Mouse (Mus musculus): ENCODE data around the gene Foxg1. TPM values are rescaled to one million over a fixed set of nuclear protein-coding genes. Genes with fewer than 3 reads are reported as not detected.

Gene Foxg1
- polyA plus RNA-seq, 1 experiment from 2014 or later = not detected

DNA sequence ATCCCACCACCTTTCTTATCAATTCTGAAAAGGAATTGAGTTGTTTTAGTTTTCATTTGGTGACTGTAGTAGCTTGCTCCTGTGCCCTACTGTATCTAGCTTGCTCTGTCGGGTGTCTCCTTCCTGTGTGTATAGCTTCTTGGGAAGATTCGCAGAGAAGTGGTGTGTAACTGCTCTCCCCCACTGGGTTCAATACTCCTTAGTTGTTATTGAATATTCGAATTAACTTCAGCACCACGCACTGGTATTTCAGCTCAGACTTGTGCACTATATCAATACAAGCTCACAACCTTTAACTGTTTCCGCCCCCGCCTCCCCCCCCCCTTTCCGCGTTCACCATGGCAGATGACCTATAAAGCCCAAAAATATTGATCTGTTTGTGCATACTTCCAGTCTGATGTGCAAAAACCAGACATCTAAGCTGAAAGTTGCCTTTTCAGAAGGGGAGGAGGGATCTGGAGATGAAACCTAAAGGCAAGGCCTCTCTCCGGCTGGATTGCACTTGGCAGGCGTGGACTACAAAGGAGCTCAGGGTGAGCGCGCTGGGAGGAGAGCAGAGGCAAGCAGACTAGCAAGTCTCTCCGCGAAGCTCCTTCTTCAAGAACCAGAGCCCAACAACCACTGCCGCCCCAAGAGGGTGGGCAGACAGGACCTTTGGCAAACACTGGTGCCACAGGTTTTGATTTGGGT lies 5.0 kb upstream of the Foxg1 start:
- ATAC-seq (no peak), DNase-seq (ENCODE audit: low read depth, low spot score) (no peak)
- CTCF ChIA-PET = no interaction called here
- H3K27me3 ChIP-seq = peaks cover 59% of the 10 kb centered on the region
- POLR2A ChIA-PET = no interaction called here
- in situ Hi-C loops (cut with MboI; ENCODE audit: low pct_unique_long_range_greater_than_20kb) = loop anchor here (25.0 kb wide), 1 partner anchor 910 kb away; no protein-coding TSS in a partner anchor
- no peak for TF ChIP-seq CTCF (IDR thresholded peaks at IDR 0.05)

GRCm38 (mm10) chr12:49378920-49379319 lies 3.5 kb upstream of the Foxg1 start:
- ChIA-PET POLR2A (no interaction called here), CTCF (no interaction called here)
- in situ Hi-C loops (cut with MboI; ENCODE audit: low pct_unique_long_range_greater_than_20kb) = loop anchor here (25.0 kb wide), 1 partner anchor 908 kb away; no protein-coding TSS in a partner anchor
- DNase-seq (ENCODE audit: low read depth, low spot score) = no peak
- TF ChIP-seq CTCF (IDR thresholded peaks at IDR 0.05) = no peak
- no peak for ATAC-seq
- peaks cover 62% of the 10 kb centered on the region for H3K27me3 ChIP-seq

GRCm38 (mm10) chr12:49379446-49379845 lies 3.0 kb upstream of the Foxg1 start:
- no peak for DNase-seq (ENCODE audit: low read depth, low spot score)
- in situ Hi-C loops (cut with MboI; ENCODE audit: low pct_unique_long_range_greater_than_20kb) = loop anchor here (25.0 kb wide), 1 partner anchor 908 kb away; no protein-coding TSS in a partner anchor
- no peak for TF ChIP-seq CTCF (IDR thresholded peaks at IDR 0.05)
- ChIA-PET CTCF (no interaction called here), POLR2A (no interaction called here)
- no peak for ATAC-seq
- peaks cover 62% of the 10 kb centered on the region for H3K27me3 ChIP-seq

DNA sequence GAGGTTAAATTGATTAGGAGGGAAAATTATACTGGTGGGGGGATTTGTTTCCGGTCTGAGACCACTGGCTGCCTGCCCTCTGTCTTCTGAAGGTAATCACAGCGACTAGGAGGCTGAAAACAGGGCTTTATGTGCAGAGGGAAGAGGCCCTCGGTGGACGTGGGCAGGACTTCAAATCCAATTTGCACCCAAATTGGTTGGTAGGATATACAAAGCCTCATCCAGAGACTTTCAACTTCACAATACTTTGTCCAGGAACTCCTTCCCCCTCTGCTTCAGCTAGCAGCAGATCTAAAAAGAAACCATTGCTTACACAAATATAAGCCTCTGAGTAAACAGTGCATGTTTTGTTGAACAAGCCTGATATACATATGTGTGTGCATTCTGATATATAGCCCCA lies 2.0 kb upstream of the Foxg1 start:
- H3K27me3 ChIP-seq = peaks cover 63% of the 10 kb centered on the region
- ChIA-PET CTCF (interaction anchor here (0.7 kb wide), 1 partner anchor 1624 kb away, joined by 3 read pairs; no protein-coding TSS in a partner anchor), POLR2A (no interaction called here)
- DNase-seq (ENCODE audit: low read depth, low spot score) (no peak), ATAC-seq (no peak)
- TF ChIP-seq CTCF (IDR thresholded peaks at IDR 0.05) = no peak
- in situ Hi-C loops (cut with MboI; ENCODE audit: low pct_unique_long_range_greater_than_20kb) = loop anchor here (5.0 to 25.0 kb wide), 2 partner anchors 907 to 1562 kb away; no protein-coding TSS in a partner anchor

DNA sequence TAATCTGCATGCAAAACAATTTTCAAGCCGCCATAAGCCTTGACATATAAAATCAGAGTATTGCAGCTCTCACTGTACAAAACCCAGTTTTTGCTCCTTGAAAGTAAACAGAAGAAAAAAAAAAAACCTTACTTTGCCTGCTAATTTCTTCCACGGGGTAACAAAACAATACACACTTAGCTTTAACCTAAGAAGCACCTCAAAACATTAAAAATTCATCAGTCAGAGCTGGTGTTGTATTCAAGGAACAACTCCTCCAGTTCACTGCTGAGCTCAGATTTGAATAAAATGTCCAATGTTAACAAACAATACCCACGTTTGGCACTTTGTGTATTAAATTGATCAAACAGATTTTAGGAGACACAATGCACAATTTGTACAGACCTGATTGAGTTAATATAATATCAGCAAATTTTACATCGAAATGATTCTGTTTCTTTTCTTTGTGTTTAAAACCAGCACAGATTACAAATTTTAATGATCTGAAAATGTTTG lies 1.4 kb upstream of the Foxg1 start:
- CTCF ChIA-PET = interaction anchor here (0.7 kb wide), 1 partner anchor 1624 kb away, joined by 3 read pairs; no protein-coding TSS in a partner anchor
- ATAC-seq (no peak), DNase-seq (ENCODE audit: low read depth, low spot score) (no peak)
- no peak for TF ChIP-seq CTCF (IDR thresholded peaks at IDR 0.05)
- POLR2A ChIA-PET = no interaction called here
- in situ Hi-C loops (cut with MboI; ENCODE audit: low pct_unique_long_range_greater_than_20kb) = loop anchor here (5.0 to 25.0 kb wide), 2 partner anchors 906 to 1561 kb away; no protein-coding TSS in a partner anchor
- peaks cover 63% of the 10 kb centered on the region for H3K27me3 ChIP-seq

- POLR2A ChIA-PET = no interaction called here
- in situ Hi-C loops (cut with MboI; ENCODE audit: low pct_unique_long_range_greater_than_20kb) = loop anchor here (5.0 to 25.0 kb wide), 2 partner anchors 905 to 1560 kb away; no protein-coding TSS in a partner anchor
- no peak for DNase-seq (ENCODE audit: low read depth, low spot score)
- CTCF ChIA-PET = interaction anchor here (1.4 kb wide), 1 partner anchor 11 kb away, joined by 5 read pairs; no protein-coding TSS in a partner anchor
- ATAC-seq = no peak
- peaks cover 68% of the 10 kb centered on the region for H3K27me3 ChIP-seq
- no peak for TF ChIP-seq CTCF (IDR thresholded peaks at IDR 0.05)
Measured at GRCm38 (mm10) chr12:49381721-49382365, 617 bp upstream of the Foxg1 start.

GRCm38 (mm10) chr12:49383521-49384133 lies 1.2 kb downstream of the Foxg1 start:
- DNase-seq (ENCODE audit: low read depth, low spot score) (no peak), ATAC-seq (no peak)
- H3K27me3 ChIP-seq = peaks cover 66% of the 10 kb centered on the region
- CTCF ChIA-PET = no interaction called here
- POLR2A ChIA-PET = no interaction called here
- in situ Hi-C loops (cut with MboI; ENCODE audit: low pct_unique_long_range_greater_than_20kb) = loop anchor here (5.0 to 25.0 kb wide), 2 partner anchors 904 to 1559 kb away; no protein-coding TSS in a partner anchor
- TF ChIP-seq CTCF (IDR thresholded peaks at IDR 0.05) = no peak

- POLR2A ChIA-PET = no interaction called here
- DNase-seq (ENCODE audit: low read depth, low spot score) (no peak), ATAC-seq (no peak)
- TF ChIP-seq CTCF (IDR thresholded peaks at IDR 0.05) = no peak
- CTCF ChIA-PET = no interaction called here
- in situ Hi-C loops (cut with MboI; ENCODE audit: low pct_unique_long_range_greater_than_20kb) = loop anchor here (5.0 to 25.0 kb wide), 2 partner anchors 903 to 1558 kb away; no protein-coding TSS in a partner anchor
- H3K27me3 ChIP-seq = peaks cover 65% of the 10 kb centered on the region
Measured at GRCm38 (mm10) chr12:49384295-49384875, 1.9 kb downstream of the Foxg1 start.

GRCm38 (mm10) chr12:49384876-49385630 lies 2.6 kb downstream of the Foxg1 start, which contains the start of gene Gm43517:
TSS of gene Gm43517 (plus strand) at chr12:49385174.
- ATAC-seq = no peak
- TF ChIP-seq CTCF (IDR thresholded peaks at IDR 0.05) = no peak
- in situ Hi-C loops (cut with MboI; ENCODE audit: low pct_unique_long_range_greater_than_20kb) = loop anchor here (5.0 to 25.0 kb wide), 2 partner anchors 902 to 1557 kb away; no protein-coding TSS in a partner anchor
- ChIA-PET POLR2A (no interaction called here), CTCF (no interaction called here)
- peaks cover 65% of the 10 kb centered on the region for H3K27me3 ChIP-seq
- DNase-seq (ENCODE audit: low read depth, low spot score) = no peak
